Mouse (Mus musculus) liver, embryonic 14.5 days (tissue): ENCODE measurements at regions not wholly inside any gene's neighbourhood (a gene's known extent, or its start where the extent isn't known, plus 50 kb on each side); places are given as distances from the start of the nearest gene placed in this dataset.

ENCODE experiments used
- ATAC-seq: fragments of 200-750 bp; cut with Nextera tagmentation; 2 replicates; pipeline ENCODE4 v1.8.0; 2017; ENCODE audit warnings: moderate number of reproducible peaks, mild to moderate bottlenecking, moderate library complexity; ENCODE audit not compliant: insufficient read depth
- DNase-seq, 3 experiments: peaks; one replicate each; pipeline ENCODE4 v3.0.0-alpha.2; 2012 to 2013; ENCODE audit warnings: low read depth in 3 of 3, low spot score in 3 of 3
- H3K27ac ChIP-seq: fragments of 300-500 bp; sonication (generic); 2 replicates; pipeline ENCODE4 v1.5.1; 2014; ENCODE audit warnings: moderate library complexity, mild to moderate bottlenecking, control low read depth, inconsistent platforms
- H3K27me3 ChIP-seq: fragments of 300-500 bp; sonication (generic); 2 replicates; pipeline ENCODE4 v1.6.1; 2014; ENCODE audit warnings: mild to moderate bottlenecking, low read length, moderate library complexity; ENCODE audit not compliant: control insufficient read depth, insufficient read depth
- H3K36me3 ChIP-seq: fragments of 300-500 bp; sonication (generic); replicated peaks from 2 replicates; pipeline ENCODE4 v1.6.1; 2014; ENCODE audit warnings: low read depth; ENCODE audit not compliant: control insufficient read depth, insufficient read depth
- H3K4me1 ChIP-seq, 2 experiments: fragments of 200-500 bp in 1 of 2; fragments of 300-500 bp in 1 of 2; sonication (generic) in 1 of 2; replicated peaks; 2 replicates each; pipeline ENCODE4 v1.6.1; 2012 to 2014; ENCODE audit warnings: antibody characterized with exemption in 1 of 2, inconsistent platforms in 1 of 2, low read length in 1 of 2; ENCODE audit not compliant: control insufficient read depth in 2 of 2, insufficient read depth in 2 of 2
- H3K4me2 ChIP-seq: fragments of 300-500 bp; sonication (generic); 2 replicates; pipeline ENCODE4 v1.6.1; 2014; ENCODE audit warnings: low read depth, mild to moderate bottlenecking, control low read depth, moderate library complexity
- H3K4me3 ChIP-seq, 2 experiments: fragments of 200-500 bp in 1 of 2; fragments of 300-500 bp in 1 of 2; sonication (generic) in 1 of 2; 2 replicates each; pipeline ENCODE4 v1.5.1; 2012 to 2014; ENCODE audit warnings: low read depth in 2 of 2, low read length in 2 of 2, mild to moderate bottlenecking in 2 of 2, control low read depth in 1 of 2, inconsistent platforms in 1 of 2, moderate library complexity in 1 of 2; ENCODE audit not compliant: insufficient read depth in 1 of 2
- H3K9ac ChIP-seq: fragments of 300-500 bp; sonication (generic); replicated peaks from 2 replicates; pipeline ENCODE4 v1.6.1; 2014; ENCODE audit warnings: mild to moderate bottlenecking, control low read depth, moderate library complexity
- H3K9me3 ChIP-seq: fragments of 300-500 bp; sonication (generic); 2 replicates; pipeline ENCODE4 v1.6.1; 2016; ENCODE audit warnings: low read length, mixed read lengths; ENCODE audit not compliant: control insufficient read depth
- CTCF ChIP-seq: IDR thresholded peaks from 2 replicates; pipeline ENCODE4 v1.5.1; 2016; ENCODE audit warnings: antibody characterized with exemption, low read depth, control low read depth
- EP300 ChIP-seq: IDR thresholded peaks from 2 replicates; pipeline ENCODE4 v1.6.1; 2016; ENCODE audit warnings: antibody characterized with exemption, low read depth
- WGBS: fragments of 180-500 bp; shearing (Covaris S2); extraction: QIAGEN DNeasy Blood & Tissue Kit; methylation state at CpG from one replicate; pipeline ENCODE4 v1.1.7; 2014; ENCODE audit not compliant: insufficient replicate concordance; 5-methylcytosine and 5-hydroxymethylcytosine counted together

DNA sequence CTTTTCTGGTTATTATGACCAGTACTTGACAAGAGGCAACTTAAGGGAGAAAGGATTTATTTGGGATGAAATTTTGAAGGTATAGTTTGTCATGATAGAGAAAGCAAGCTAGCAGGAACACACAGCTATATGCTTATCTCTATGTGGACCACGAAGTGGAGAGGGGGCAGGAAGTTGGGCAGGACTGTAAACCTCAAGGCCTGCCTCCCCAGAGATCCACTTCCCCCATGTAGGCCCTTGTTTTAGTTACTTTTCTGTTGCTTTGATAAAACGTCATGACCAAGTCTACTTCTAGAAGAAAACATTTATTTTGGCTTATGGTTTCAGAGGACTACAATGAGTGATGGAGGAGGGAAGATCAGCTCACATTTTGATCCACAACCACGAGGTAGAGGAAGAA is 90.3 kb upstream of the Id2 start:
- no peak overlapping the region for H3K9ac ChIP-seq
- 24% methylated on average over 3 of the region's 3 CpGs for WGBS
- TF ChIP-seq CTCF (no peak), EP300 (no peak)
- H3K4me3 ChIP-seq: no peak overlapping the region
- DNase-seq: no peak
- no peaks in the 10 kb centered on the region for H3K36me3 ChIP-seq
- no peak overlapping the region for H3K27ac ChIP-seq
- ATAC-seq: no peak
- no peaks in the 10 kb centered on the region for H3K27me3 ChIP-seq
- H3K4me2 ChIP-seq: no peak overlapping the region
- H3K9me3 ChIP-seq: no peaks in the 10 kb centered on the region
- H3K4me1 ChIP-seq: peaks cover 0 to 12% of the 10 kb centered on the region in 2 experiments; a peak in 2 of 4 replicates

DNA sequence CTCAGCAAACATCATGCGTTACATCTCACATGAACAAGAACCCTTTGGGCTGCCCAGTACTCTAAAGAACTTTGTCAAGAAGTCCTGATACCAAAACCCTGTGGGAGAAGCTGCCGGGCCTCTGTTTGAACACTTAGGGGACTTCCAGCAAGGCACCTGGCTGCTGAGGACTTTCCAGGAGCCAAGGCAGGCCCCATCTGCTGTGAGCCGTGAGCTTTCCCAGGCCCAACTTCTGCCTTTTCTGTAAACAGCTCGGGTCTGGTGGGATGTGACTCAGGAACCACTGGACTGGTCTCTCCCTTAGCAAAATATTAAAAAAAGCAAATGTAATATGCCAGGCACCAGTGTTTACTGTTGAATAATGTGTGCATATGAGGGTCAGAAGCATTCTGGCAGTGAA is 85.7 kb upstream of the Id2 start:
- no peak for TF ChIP-seq EP300
- TF ChIP-seq CTCF: no peak
- H3K36me3 ChIP-seq: no peaks in the 10 kb centered on the region
- H3K4me1 ChIP-seq: no peaks in the 10 kb centered on the region
- no peak overlapping the region for H3K4me3 ChIP-seq
- no peak overlapping the region for H3K4me2 ChIP-seq
- no peak overlapping the region for H3K27ac ChIP-seq
- 71% methylated on average over 4 of the region's 4 CpGs for WGBS
- DNase-seq: no peak
- no peak overlapping the region for H3K9ac ChIP-seq
- no peaks in the 10 kb centered on the region for H3K9me3 ChIP-seq
- no peaks in the 10 kb centered on the region for H3K27me3 ChIP-seq
- no peak for ATAC-seq

DNA sequence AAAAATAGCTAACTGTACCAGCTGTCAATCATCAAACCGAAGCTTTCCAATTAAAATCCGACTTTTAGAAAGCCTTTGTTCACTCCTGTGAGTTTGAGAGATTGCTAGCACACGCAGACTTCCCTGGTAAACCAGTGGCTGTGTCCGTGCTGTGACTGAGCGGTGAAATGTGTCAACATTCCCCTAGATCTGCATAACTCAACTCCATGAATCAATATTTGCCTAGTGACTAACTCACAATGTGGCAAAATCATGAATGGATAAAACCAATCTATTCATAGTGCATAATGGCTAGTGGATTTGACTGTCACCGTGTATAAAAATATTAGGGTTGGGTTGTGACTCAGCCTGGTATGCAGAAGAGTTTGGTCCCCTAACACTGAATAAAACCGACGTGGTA is 84.4 kb upstream of the Id2 start:
- no peak for DNase-seq
- H3K27ac ChIP-seq: no peak overlapping the region
- no peaks in the 10 kb centered on the region for H3K4me1 ChIP-seq
- WGBS: 67% methylated on average over 8 of the region's 8 CpGs
- H3K27me3 ChIP-seq: no peaks in the 10 kb centered on the region
- no peak for ATAC-seq
- H3K36me3 ChIP-seq: no peaks in the 10 kb centered on the region
- no peaks in the 10 kb centered on the region for H3K9me3 ChIP-seq
- H3K9ac ChIP-seq: no peak overlapping the region
- H3K4me2 ChIP-seq: no peak overlapping the region
- TF ChIP-seq EP300: no peak
- TF ChIP-seq CTCF: no peak
- no peak overlapping the region for H3K4me3 ChIP-seq

DNA sequence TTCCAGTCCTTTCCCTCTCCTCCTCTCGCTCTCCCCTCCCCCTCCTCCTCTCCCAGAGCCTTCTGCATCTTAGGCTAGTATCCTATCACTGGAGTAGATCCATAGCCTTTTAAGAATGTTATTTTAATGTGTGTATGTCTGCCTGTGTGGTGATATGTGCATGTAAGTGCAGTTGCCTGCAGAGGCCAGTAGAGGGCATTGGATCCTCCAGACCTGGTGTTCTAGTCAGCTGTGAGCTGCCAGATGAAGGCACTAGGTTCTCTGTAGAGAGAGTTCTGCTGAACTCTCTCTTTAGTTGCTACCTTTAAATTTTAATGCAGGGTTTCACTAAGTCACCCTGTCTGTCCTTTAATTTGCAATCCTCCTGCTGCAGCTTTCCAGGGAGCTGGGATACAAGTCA is 83.9 kb upstream of the Id2 start:
- Histone ChIP-seq H3K27me3 (no peaks in the 10 kb centered on the region), H3K9ac (no peak overlapping the region), H3K36me3 (no peaks in the 10 kb centered on the region), H3K27ac (no peak overlapping the region), H3K4me2 (no peak overlapping the region), H3K4me1 (no peaks in the 10 kb centered on the region), H3K9me3 (no peaks in the 10 kb centered on the region), H3K4me3 (no peak overlapping the region)
- whole genome bisulfite sequencing: 64% methylated on average over 1 of the region's 1 CpGs
- peak; percentile 57 for TF ChIP-seq CTCF
- TF ChIP-seq EP300: no peak
- ATAC-seq (no peak), DNase-seq (no peak)

DNA sequence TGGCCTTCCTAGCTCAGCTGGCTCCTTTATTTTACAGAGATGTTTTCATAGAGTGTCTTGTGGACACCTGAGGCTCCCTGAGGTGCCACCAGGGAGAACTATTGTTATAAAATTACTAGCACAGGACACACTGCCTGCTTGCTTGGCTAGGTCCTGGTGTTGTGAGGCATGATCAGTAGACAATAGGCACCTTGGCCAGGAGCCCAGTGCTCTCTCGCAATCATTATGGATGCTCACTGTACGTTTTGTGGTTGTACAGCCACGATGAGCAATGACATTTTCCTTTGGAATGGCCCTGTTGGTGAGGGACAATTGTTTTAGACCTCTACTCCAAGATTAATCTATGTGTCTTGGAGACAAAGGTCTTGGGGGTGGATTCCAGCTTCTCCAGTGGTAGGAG is 83.3 kb upstream of the Id2 start:
- Histone ChIP-seq H3K27me3 (no peaks in the 10 kb centered on the region), H3K4me1 (no peaks in the 10 kb centered on the region), H3K4me3 (no peak overlapping the region), H3K9ac (no peak overlapping the region), H3K9me3 (no peaks in the 10 kb centered on the region), H3K27ac (no peak overlapping the region), H3K4me2 (no peak overlapping the region), H3K36me3 (no peaks in the 10 kb centered on the region)
- no peak for ATAC-seq
- WGBS: 74% methylated on average over 3 of the region's 3 CpGs
- no peak for DNase-seq
- TF ChIP-seq EP300: no peak
- no peak for TF ChIP-seq CTCF
